Mouse (Mus musculus) stomach, postnatal 0 days (tissue): Measurements from ENCODE around the gene Insm1.

Experiments
- CTCF ChIP-seq: IDR thresholded peaks from 2 replicates; pipeline ENCODE4 v1.5.1; 2016; ENCODE audit warnings: antibody characterized with exemption, low read depth, mild to moderate bottlenecking, moderate library complexity
- EP300 ChIP-seq: optimal IDR thresholded peaks from 2 replicates; pipeline ENCODE3; 2016; ENCODE audit warnings: antibody characterized with exemption

- TF ChIP-seq CTCF: no peak
- no peak for TF ChIP-seq EP300
These were observed 806 bp downstream of the Insm1 start for GRCm38 (mm10) chr2:146222279-146223175.
